Comparison of ENCODE assay signal across 8 mouse cellular contexts in the genomic region with DNA sequence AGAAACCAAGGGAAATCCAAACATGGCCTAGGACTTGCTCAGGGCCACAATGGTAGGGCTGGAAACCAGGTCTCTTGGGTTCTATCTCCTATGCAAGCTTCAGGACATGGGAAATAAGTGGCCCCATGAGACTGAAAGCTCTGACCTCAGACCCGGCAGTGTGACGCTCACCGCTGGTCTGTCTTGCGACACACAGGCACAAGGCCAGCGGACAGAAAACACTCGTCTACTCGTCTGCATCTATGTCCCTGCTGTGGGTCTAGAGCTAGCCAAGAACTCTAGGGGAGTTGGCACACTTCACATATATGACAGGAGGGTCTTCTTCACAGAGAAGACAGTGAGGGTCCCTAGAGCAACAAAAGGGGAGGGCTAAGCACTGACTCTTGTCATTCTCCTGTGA. TPM values are rescaled to one million over a fixed set of nuclear protein-coding genes. Genes with fewer than 3 reads are reported as not detected.
DNase-seq lines count a peak whose midpoint lies in the region; ATAC-seq lines count a peak whose summit lies in the region.

No protein-coding gene starts in this region.

- H3K36me3 ChIP-seq in heart, embryonic 14.5 days (ENCODE audit: control insufficient read depth, insufficient read depth, low read length) = no peaks in the 10 kb centered on the region
- no peaks in the 10 kb centered on the region for H3K36me3 ChIP-seq in liver, embryonic 16.5 days (ENCODE audit: control insufficient read depth, insufficient read depth)
- H3K36me3 ChIP-seq in neural tube, embryonic 12.5 days = no peaks in the 10 kb centered on the region

- WGBS in heart, embryonic 14.5 days = 25% methylated on average over 7 of the region's 7 CpGs
- WGBS in liver, embryonic 16.5 days (ENCODE audit: insufficient replicate concordance) = 44% methylated on average over 7 of the region's 7 CpGs
- 38% methylated on average over 7 of the region's 7 CpGs for WGBS in neural tube, embryonic 12.5 days

- peak overlapping the region; percentile 28 for H3K4me2 ChIP-seq in heart, embryonic 14.5 days (ENCODE audit: low read length)
- peak overlapping the region; percentile 27; the same call in 1 of the 2 replicates for H3K4me2 ChIP-seq in liver, embryonic 16.5 days (ENCODE audit: low read depth, low read length)
- peak overlapping the region; percentile 33; the same call in 1 of the 2 replicates for H3K4me2 ChIP-seq in neural tube, embryonic 12.5 days (replicated peaks)

- H3K4me1 ChIP-seq in heart, embryonic 14.5 days (ENCODE audit: control insufficient read depth in 2 of 2, insufficient read depth in 2 of 2, low read length in 2 of 2) = peaks cover 73 to 99% of the 10 kb centered on the region in 2 experiments
- peaks cover 69% of the 10 kb centered on the region for H3K4me1 ChIP-seq in liver, embryonic 16.5 days (ENCODE audit: control insufficient read depth, low read depth, low read length)
- peaks cover 69% of the 10 kb centered on the region for H3K4me1 ChIP-seq in neural tube, embryonic 12.5 days

- H3K9ac ChIP-seq in heart, embryonic 14.5 days (ENCODE audit: low read length) = peak overlapping the region; percentile 28
- H3K9ac ChIP-seq in liver, embryonic 16.5 days (ENCODE audit: low read depth, low read length) = no peak overlapping the region
- H3K9ac ChIP-seq in neural tube, embryonic 12.5 days = no peak overlapping the region

- no peaks in the 10 kb centered on the region for H3K9me3 ChIP-seq in heart, embryonic 14.5 days (ENCODE audit: control insufficient read depth, low read length)
- H3K9me3 ChIP-seq in liver, embryonic 16.5 days (replicated peaks; ENCODE audit: control insufficient read depth, low read length) = no peaks in the 10 kb centered on the region
- H3K9me3 ChIP-seq in neural tube, embryonic 12.5 days = no peaks in the 10 kb centered on the region

- ATAC-seq in heart, embryonic 14.5 days (ENCODE audit: insufficient number of reproducible peaks, insufficient read depth, low FRiP score, low read depth) = 0 out of 2 replicates have a peak, but pooled peaks have one; percentile 27
- ATAC-seq in liver, embryonic 16.5 days (ENCODE audit: low read depth) = peak; percentile 60
- ATAC-seq in neural tube, embryonic 12.5 days (ENCODE audit: low FRiP score, low read depth) = no peak

- H3K27me3 ChIP-seq in heart, embryonic 14.5 days (ENCODE audit: control insufficient read depth, insufficient read depth, low read length) = no peaks in the 10 kb centered on the region
- no peaks in the 10 kb centered on the region for H3K27me3 ChIP-seq in liver, embryonic 16.5 days (ENCODE audit: control insufficient read depth, insufficient read depth, low read depth, low read length)
- H3K27me3 ChIP-seq in neural tube, embryonic 12.5 days (replicated peaks) = no peaks in the 10 kb centered on the region

- H3K27ac ChIP-seq in heart, embryonic 14.5 days (replicated peaks in 1 of 2; ENCODE audit: control insufficient read depth in 1 of 2, insufficient read depth in 1 of 2, low read depth in 2 of 2, low read length in 2 of 2) = 0 out of 4 replicates have a peak overlapping the region, but pooled peaks have one; percentile 11 to 25
- H3K27ac ChIP-seq in liver, embryonic 16.5 days (ENCODE audit: low read length) = peak overlapping the region; percentile 70
- H3K27ac ChIP-seq in neural tube, embryonic 12.5 days = 0 out of 2 replicates have a peak overlapping the region, but pooled peaks have one; percentile 2

- peak; percentile 53 for DNase-seq in 3T3-L1 (ENCODE audit: low read depth, low spot score)
- peak; percentile 82 for DNase-seq in adrenal gland, adult 8-10 months
- DNase-seq in ovary, postnatal 14 days (ENCODE audit: low spot score) = no peak
- DNase-seq in left cerebral cortex, adult 9 months (ENCODE audit: low spot score in 2 of 2) = no peak
- no peak for DNase-seq in T-cell, adult 2 months (ENCODE audit: low spot score)

- no peak overlapping the region for H3K4me3 ChIP-seq in heart, embryonic 14.5 days (ENCODE audit: control insufficient read depth in 1 of 2, insufficient read depth in 1 of 2, low read depth in 1 of 2, low read length in 2 of 2)
- no peak overlapping the region for H3K4me3 ChIP-seq in liver, embryonic 16.5 days (ENCODE audit: low read depth, low read length)
- no peak overlapping the region for H3K4me3 ChIP-seq in neural tube, embryonic 12.5 days

RNA-seq across cellular contexts. Expression of a gene that starts 10.7 kb away (rescaled TPM):
- 100 to 1,000 TPM; 155 to 174 (median 159) TPM for total RNA-seq in adrenal gland, adult 8-10 months (2022)
- 59.9 and 96.1 TPM in 2 replicates for polyA plus RNA-seq in heart, embryonic 14.5 days (2014; fragmentation: Nextera tagmentation; extraction: Ambion mirVana)
- 6.4 and 10.8 TPM in 2 replicates for polyA plus RNA-seq in liver, embryonic 16.5 days (2015; fragmentation: Nextera tagmentation; extraction: Ambion mirVana)
- 44.2 and 46.8 TPM in 2 replicates for polyA plus RNA-seq in neural tube, embryonic 12.5 days (2016; fragmentation: Nextera tagmentation; extraction: Ambion mirVana)

RNA-seq across cellular contexts. Expression of a gene that starts 51.2 kb away (rescaled TPM):
- total RNA-seq in adrenal gland, adult 8-10 months (2022) = 1 to 10 TPM; 4.9 to 9.5 (median 6.3) TPM
- 1.5 and 1.7 TPM in 2 replicates for polyA plus RNA-seq in heart, embryonic 14.5 days (2014; fragmentation: Nextera tagmentation; extraction: Ambion mirVana)
- polyA plus RNA-seq in liver, embryonic 16.5 days (2015; fragmentation: Nextera tagmentation; extraction: Ambion mirVana) = 16.3 and 17.3 TPM in 2 replicates
- 12.4 and 14.8 TPM in 2 replicates for polyA plus RNA-seq in neural tube, embryonic 12.5 days (2016; fragmentation: Nextera tagmentation; extraction: Ambion mirVana)

Comparison
In these comparisons a context has a peak if more than half of its experiments do, and no peak if none do; other contexts are left out.
1. DNase-seq: peak in 3T3-L1 (single experiment) and adrenal gland, adult 8-10 months (single experiment); none in ovary, postnatal 14 days (single experiment), left cerebral cortex, adult 9 months (0 of 2) and T-cell, adult 2 months (single experiment).
2. H3K27ac ChIP-seq: peak in every context shown above with its lines; median percentile 70 in liver, embryonic 16.5 days; 18 in heart, embryonic 14.5 days; 2 in neural tube, embryonic 12.5 days.
3. Peak in every context shown above with its lines, with median percentiles within 50 percentile points of each other: H3K4me2 ChIP-seq.